Mouse (Mus musculus) cortical plate, adult 2 months (tissue): ENCODE measurements around the gene Fgfr2.

Experiments used
- CTCF ChIP-seq: fragments of 200-500 bp; IDR thresholded peaks from 2 replicates; pipeline ENCODE4 v1.5.1; 2011; ENCODE audit warnings: mild to moderate bottlenecking, control low read depth, low read length; ENCODE audit not compliant: insufficient read depth; ENCODE audit errors: extremely low read depth
- POLR2A ChIP-seq: fragments of 200-500 bp; IDR thresholded peaks from 2 replicates; pipeline ENCODE4 v1.6.1; 2011; ENCODE audit warnings: mild to moderate bottlenecking, low read length, control low read depth; ENCODE audit not compliant: insufficient read depth; ENCODE audit errors: extremely low read depth

GRCm38 (mm10) chr7:133024694-133025093, 98.5 kb downstream of the Fgfr2 start:
- TF ChIP-seq POLR2A (no peak), CTCF (no peak)
